Mouse (Mus musculus) intestine, embryonic 14.5 days (tissue): ENCODE measurements around the gene Dqx1. TPM values are rescaled to one million over a fixed set of nuclear protein-coding genes. Genes with fewer than 3 reads are reported as not detected.

Experiments used
- ATAC-seq: fragments of 200-750 bp; cut with Nextera tagmentation; replicated peaks from 2 replicates; pipeline ENCODE4 v1.8.0; 2017; ENCODE audit warnings: low read depth, moderate number of reproducible peaks, moderate TSS enrichment, moderate library complexity; ENCODE audit not compliant: low FRiP score, low TSS enrichment
- DNase-seq: peaks from one replicate; pipeline ENCODE4 v3.0.0-alpha.2; 2018; ENCODE audit warnings: low spot score
- H3K27ac ChIP-seq: fragments of 300-500 bp; sonication (generic); 2 replicates; pipeline ENCODE4 v1.5.1; 2014; ENCODE audit warnings: low read depth, mild to moderate bottlenecking, control low read depth
- H3K27me3 ChIP-seq: fragments of 300-500 bp; sonication (generic); replicated peaks from 2 replicates; pipeline ENCODE4 v1.6.1; 2014; ENCODE audit warnings: low read length, control low read depth; ENCODE audit not compliant: control insufficient read depth, insufficient read depth
- H3K36me3 ChIP-seq: fragments of 300-500 bp; sonication (generic); 2 replicates; pipeline ENCODE4 v1.6.1; 2014; ENCODE audit warnings: low read length, control low read depth; ENCODE audit not compliant: control insufficient read depth, insufficient read depth
- H3K4me1 ChIP-seq: fragments of 300-500 bp; sonication (generic); replicated peaks from 2 replicates; pipeline ENCODE4 v1.6.1; 2014; ENCODE audit warnings: low read length, control low read depth, mixed read lengths; ENCODE audit not compliant: control insufficient read depth, insufficient read depth
- H3K4me2 ChIP-seq: fragments of 300-500 bp; sonication (generic); 2 replicates; pipeline ENCODE4 v1.6.1; 2014; ENCODE audit warnings: low read length
- H3K4me3 ChIP-seq: fragments of 300-500 bp; sonication (generic); 2 replicates; pipeline ENCODE4 v1.5.1; 2014; ENCODE audit warnings: low read depth, low read length, control low read depth, mixed read lengths
- H3K9ac ChIP-seq: fragments of 300-500 bp; sonication (generic); 2 replicates; pipeline ENCODE4 v1.6.1; 2014; ENCODE audit warnings: mild to moderate bottlenecking, low read length
- H3K9me3 ChIP-seq: fragments of 300-500 bp; sonication (generic); 2 replicates; pipeline ENCODE4 v1.6.1; 2016; ENCODE audit warnings: low read length, control low read depth; ENCODE audit not compliant: control insufficient read depth
- WGBS: fragments of 180-500 bp; shearing (Covaris S2); extraction: QIAGEN DNeasy Blood & Tissue Kit; methylation state at CpG from one replicate; pipeline ENCODE4 v1.1.7; 2014; 5-methylcytosine and 5-hydroxymethylcytosine counted together
- polyA plus RNA-seq: library from polyadenylated mRNA; unstranded; fragments of >200 nt; fragmentation: Nextera tagmentation; extraction: Ambion mirVana; gene quantifications from 2 replicates; pipeline ENCODE4 v1.2.1, GENCODE M21; 2014

The Dqx1 gene
- polyA plus RNA-seq, 1 experiment from 2014 or later, result 8.2 TPM

GRCm38 (mm10) chr6:83054871-83055431 is 2.7 kb upstream of the Dqx1 start, which contains the start of gene Htra2:
Gene Htra2 (minus strand): TSS chr6:83055273.
- peak within 1 kb of the TSS; percentile 79 for H3K9ac ChIP-seq
- no peaks in the 10 kb centered on the region for H3K27me3 ChIP-seq
- H3K36me3 ChIP-seq, result peaks cover 32% of the 10 kb centered on the region
- no peak for DNase-seq
- under 1% methylated on average over 50 of the region's 50 CpGs for WGBS
- peak within 1 kb of the TSS; percentile 79 for H3K4me2 ChIP-seq
- peaks cover 25% of the 10 kb centered on the region for H3K4me1 ChIP-seq
- peak within 1 kb of the TSS; percentile 99 for H3K4me3 ChIP-seq
- no peaks in the 10 kb centered on the region for H3K9me3 ChIP-seq
- peak within 1 kb of the TSS; percentile 70 for H3K27ac ChIP-seq
- ATAC-seq, result no peak; the same call in none of the 2 replicates

DNA sequence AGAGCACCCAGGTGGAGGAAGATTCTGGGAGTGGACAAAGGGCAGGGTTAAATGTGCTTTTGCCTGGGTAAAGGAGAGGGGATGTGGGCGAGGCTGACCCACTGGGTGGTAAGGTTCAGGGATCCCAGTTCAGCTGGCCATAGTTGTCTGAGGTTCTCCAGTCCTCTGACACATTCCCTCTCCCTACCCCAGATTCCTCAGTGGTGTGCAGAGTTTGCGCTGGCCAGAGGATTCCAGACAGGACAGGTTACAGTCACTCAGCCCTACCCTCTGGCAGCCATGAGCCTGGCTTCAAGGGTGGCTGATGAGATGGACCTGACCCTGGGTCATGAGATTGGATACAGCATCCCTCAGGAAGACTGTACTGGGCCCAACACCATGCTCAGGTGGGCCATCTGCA is 1.1 kb downstream of the Dqx1 start:
- Histone ChIP-seq H3K4me3 (no peak overlapping the region; the same call in 1 of the 2 replicates), H3K9me3 (no peaks in the 10 kb centered on the region), H3K9ac (no peak overlapping the region; the same call in 1 of the 2 replicates), H3K4me2 (peak overlapping the region; percentile 35), H3K27me3 (peaks cover 24% of the 10 kb centered on the region), H3K27ac (peak overlapping the region; percentile 39; the same call in 1 of the 2 replicates), H3K4me1 (peaks cover 10% of the 10 kb centered on the region; the same call in 1 of the 2 replicates), H3K36me3 (peaks cover 14% of the 10 kb centered on the region)
- no peak for ATAC-seq
- WGBS, result 87% methylated on average over 2 of the region's 2 CpGs
- no peak for DNase-seq

DNA sequence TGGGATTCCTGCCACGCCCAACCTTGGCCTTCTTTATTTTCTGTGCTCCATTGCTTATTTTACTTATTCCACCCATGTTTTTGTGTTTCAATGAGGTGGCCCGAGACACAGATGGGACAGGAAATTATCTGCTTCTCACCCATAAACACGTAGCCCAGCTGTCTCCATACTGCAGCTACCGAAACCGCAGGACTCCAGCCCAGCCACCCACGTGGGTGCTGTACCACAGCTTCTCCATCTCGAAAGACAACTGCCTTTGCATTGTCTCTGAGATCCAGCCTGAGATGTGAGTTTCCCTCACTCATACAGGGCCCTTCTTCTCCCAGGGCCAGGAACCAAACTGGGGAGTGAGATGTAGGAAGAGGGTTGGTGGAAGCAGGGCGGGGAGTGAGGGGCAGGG is 8.4 kb downstream of the Dqx1 start:
- Histone ChIP-seq H3K27me3 (peaks cover 97% of the 10 kb centered on the region), H3K9ac (no peak overlapping the region), H3K36me3 (no peaks in the 10 kb centered on the region), H3K4me2 (no peak overlapping the region), H3K4me1 (no peaks in the 10 kb centered on the region; the same call in 1 of the 2 replicates), H3K4me3 (no peak overlapping the region), H3K27ac (no peak overlapping the region), H3K9me3 (no peaks in the 10 kb centered on the region)
- DNase-seq, result no peak
- no peak for ATAC-seq
- 39% methylated on average over 8 of the region's 8 CpGs for WGBS

GRCm38 (mm10) chr6:83066441-83066840 is 8.8 kb downstream of the Dqx1 start:
- WGBS, result 33% methylated on average over 6 of the region's 6 CpGs
- no peaks in the 10 kb centered on the region for H3K9me3 ChIP-seq
- no peaks in the 10 kb centered on the region; the same call in none of the 2 replicates for H3K4me1 ChIP-seq
- no peaks in the 10 kb centered on the region for H3K36me3 ChIP-seq
- peaks cover 100% of the 10 kb centered on the region for H3K27me3 ChIP-seq
- ATAC-seq, result no peak
- H3K27ac ChIP-seq, result no peak overlapping the region
- DNase-seq, result no peak
- H3K9ac ChIP-seq, result no peak overlapping the region
- H3K4me2 ChIP-seq, result no peak overlapping the region
- H3K4me3 ChIP-seq, result no peak overlapping the region

DNA sequence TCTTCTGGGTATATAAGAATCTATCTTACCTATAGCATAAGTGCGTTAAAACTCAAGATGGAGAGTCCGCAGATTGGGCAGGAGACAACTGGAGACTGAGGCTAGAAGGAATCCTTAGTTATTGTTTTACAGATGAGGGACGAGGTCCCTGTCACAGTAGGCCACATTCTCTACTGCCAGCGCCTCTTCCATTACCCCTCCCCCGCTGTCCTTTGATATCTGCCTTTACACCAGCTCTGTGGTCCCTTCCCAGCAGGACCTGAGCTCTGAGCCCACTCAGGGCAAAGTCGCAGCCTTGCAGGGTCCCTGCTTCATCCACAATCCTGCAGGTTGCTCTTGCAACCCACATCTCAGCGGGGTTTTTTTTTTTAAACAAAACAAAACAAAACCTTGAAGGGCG is 10.6 kb downstream of the Dqx1 start:
- Histone ChIP-seq H3K9me3 (no peaks in the 10 kb centered on the region), H3K4me1 (no peaks in the 10 kb centered on the region; the same call in none of the 2 replicates), H3K4me2 (peak overlapping the region; percentile 36; the same call in 1 of the 2 replicates), H3K27me3 (peaks cover 99% of the 10 kb centered on the region), H3K9ac (no peak overlapping the region), H3K4me3 (peak overlapping the region; percentile 24), H3K36me3 (no peaks in the 10 kb centered on the region), H3K27ac (no peak overlapping the region)
- ATAC-seq (no peak), DNase-seq (no peak)
- WGBS, result 7% methylated on average over 8 of the region's 8 CpGs

DNA sequence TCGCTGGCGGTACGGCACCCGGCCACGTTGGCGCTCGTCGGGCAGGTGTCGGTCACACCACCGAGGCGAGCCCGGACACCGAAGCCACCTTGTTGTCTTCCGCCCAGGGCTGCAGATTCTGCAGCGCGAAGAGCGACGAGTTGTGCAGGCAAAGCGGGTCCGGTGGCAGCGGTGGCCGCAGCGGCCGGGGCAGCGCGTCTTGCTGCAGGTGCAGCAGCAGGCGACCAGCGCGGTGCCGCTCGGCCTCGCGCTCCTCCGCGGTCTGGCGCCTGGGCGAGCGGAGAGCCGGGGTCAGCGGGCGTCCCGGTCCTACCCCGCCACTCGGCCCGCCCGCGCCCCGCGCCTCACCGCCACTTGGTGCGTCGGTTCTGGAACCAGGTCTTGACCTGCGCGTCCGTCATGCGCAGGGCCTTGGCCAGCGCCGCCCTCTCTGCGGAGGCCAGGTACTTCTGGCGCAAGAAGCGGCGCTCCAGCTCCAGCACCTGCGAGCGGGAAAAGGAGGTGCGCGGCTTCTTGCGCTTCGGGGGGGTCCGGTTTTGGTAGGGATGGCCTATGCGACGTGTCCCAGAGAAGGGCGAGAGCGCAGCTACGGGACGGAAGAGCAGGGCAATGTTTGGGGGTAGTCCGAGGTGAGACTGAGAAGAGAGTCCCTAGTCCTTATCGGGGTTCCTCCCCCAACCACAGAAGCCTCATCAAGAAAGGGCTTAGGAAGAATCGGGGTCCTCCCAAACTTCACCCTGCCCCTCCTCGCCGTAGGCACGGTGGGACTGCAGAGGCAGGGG is 11.3 kb downstream of the Dqx1 start:
- Histone ChIP-seq H3K27me3 (peaks cover 98% of the 10 kb centered on the region), H3K4me3 (peak overlapping the region; percentile 24), H3K9ac (no peak overlapping the region; the same call in 1 of the 2 replicates), H3K4me2 (peak overlapping the region; percentile 36), H3K9me3 (no peaks in the 10 kb centered on the region), H3K4me1 (no peaks in the 10 kb centered on the region; the same call in none of the 2 replicates), H3K27ac (no peak overlapping the region), H3K36me3 (no peaks in the 10 kb centered on the region)
- WGBS, result under 1% methylated on average over 80 of the region's 81 CpGs
- ATAC-seq, result no peak
- no peak for DNase-seq

DNA sequence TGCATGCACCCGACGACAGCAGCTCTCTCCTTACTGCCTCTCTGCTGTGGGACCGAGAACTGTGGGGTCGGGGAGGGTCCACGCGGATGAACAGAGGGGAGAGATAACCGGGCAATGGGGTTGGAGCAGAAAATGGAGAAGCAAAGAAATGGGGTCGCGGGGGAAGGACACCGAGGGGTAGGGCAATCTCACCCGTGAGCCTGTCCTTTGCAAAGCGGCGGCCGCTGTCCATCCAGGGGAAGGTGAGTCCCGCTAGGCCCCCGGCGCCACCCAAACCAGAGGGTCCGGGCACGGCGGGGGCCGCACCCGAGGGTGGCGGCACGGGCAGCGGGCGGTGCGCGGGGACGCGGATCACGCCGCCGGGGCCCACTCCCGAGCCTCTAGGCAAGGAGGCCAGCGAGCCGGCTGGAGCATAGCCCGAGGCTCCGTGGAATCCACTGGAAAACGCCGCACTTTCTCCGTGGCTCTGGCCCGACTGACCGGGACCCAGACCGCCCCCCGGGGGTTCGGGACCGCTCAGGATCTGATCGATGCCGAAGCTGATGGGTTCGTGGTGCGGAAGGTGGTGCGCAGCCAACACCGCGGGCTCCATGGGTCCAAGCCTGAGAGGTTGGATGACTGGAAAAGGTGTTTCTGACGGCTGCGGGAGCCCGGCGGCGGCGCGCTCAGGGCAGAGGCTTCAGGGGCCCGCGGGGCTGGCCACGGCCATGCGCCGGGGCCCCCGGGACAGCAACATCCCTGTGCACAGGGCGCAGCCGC is 12.0 kb downstream of the Dqx1 start:
- Histone ChIP-seq H3K9me3 (no peaks in the 10 kb centered on the region), H3K4me1 (no peaks in the 10 kb centered on the region; the same call in none of the 2 replicates), H3K4me2 (no peak overlapping the region), H3K9ac (peak overlapping the region; percentile 15), H3K27me3 (peaks cover 98% of the 10 kb centered on the region), H3K4me3 (peak overlapping the region; percentile 24), H3K36me3 (no peaks in the 10 kb centered on the region), H3K27ac (no peak overlapping the region)
- 2% methylated on average over 68 of the region's 69 CpGs for WGBS
- DNase-seq (peak; percentile 74), ATAC-seq (peak; percentile 25)

DNA sequence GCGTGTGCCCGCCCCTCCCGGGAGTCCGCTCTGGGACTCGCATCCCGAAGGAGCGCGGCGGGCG is 12.4 kb downstream of the Dqx1 start, which contains the start of gene Tlx2:
Tlx2 (minus strand) TSS at position 47 of the 64 bp plus-strand sequence.
- H3K9ac ChIP-seq, result peak within 1 kb of the TSS; percentile 15
- no peak for ATAC-seq
- 0% methylated on average over 10 of the region's 10 CpGs for WGBS

More for the DNA sequence above, 12.4 kb downstream of the Dqx1 start, which contains the start of gene Tlx2:
- no peaks in the 10 kb centered on the region for H3K9me3 ChIP-seq
- peak within 1 kb of the TSS; percentile 34; the same call in 1 of the 2 replicates for H3K27ac ChIP-seq
- H3K36me3 ChIP-seq, result no peaks in the 10 kb centered on the region
- peak within 1 kb of the TSS; percentile 24 for H3K4me3 ChIP-seq
- H3K27me3 ChIP-seq, result peaks cover 98% of the 10 kb centered on the region
- no peaks in the 10 kb centered on the region; the same call in none of the 2 replicates for H3K4me1 ChIP-seq
- DNase-seq, result no peak
- no peak within 1 kb of the TSS for H3K4me2 ChIP-seq
